Mouse (Mus musculus) ES-Bruce4 (cell line): ENCODE results near the gene Platr17.
"Not testable (repeated sequence)": the region's sequence is repeated elsewhere in the genome, so short reads cannot be mapped to it uniquely, and the experiment has no call there.

Experiments
- CTCF ChIP-seq: IDR thresholded peaks from one replicate; pipeline ENCODE4 v1.8.1; 2011; ENCODE audit warnings: low read depth, low read length
- EP300 ChIP-seq: IDR thresholded peaks from 2 replicates; pipeline ENCODE4 v1.6.1; 2011; ENCODE audit warnings: low read depth, low read length; ENCODE audit not compliant: insufficient read depth

DNA sequence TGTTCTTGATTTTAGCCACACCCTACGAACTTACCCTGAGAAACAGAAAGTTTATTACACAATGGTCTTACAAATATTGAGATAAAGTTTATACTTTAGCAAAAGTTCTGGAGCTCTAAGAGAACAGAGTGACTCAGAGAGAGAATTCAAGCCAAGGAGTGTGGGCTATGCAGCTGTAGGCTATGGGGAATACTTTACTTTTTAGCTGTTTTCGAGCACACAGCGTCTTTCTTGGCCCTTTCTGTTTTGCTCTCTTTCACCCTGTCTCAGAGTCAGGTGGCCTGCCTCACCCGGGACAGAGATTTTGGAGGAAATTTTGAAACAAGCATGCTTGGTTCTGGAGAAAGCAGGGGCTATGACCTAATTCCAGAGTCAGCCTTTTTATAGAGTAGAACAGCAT lies 6.7 kb upstream of the Platr17 start:
- not testable (repeated sequence) for TF ChIP-seq EP300, CTCF
